Mouse (Mus musculus): Measurements from ENCODE around the gene Cul1.
"Not testable (repeated sequence)": the region's sequence is repeated elsewhere in the genome, so short reads cannot be mapped to it uniquely, and the experiment has no call there.

- TF ChIP-seq GATA1 (IDR thresholded peaks at IDR 0.05; ENCODE audit: borderline replicate concordance, low read length); FLI1 (IDR thresholded peaks at IDR 0.05; ENCODE audit: low read length): not testable (repeated sequence)
These were observed 20.4 kb upstream of the Cul1 start for GRCm38 (mm10) chr6:47432795-47433194.
